Mouse (Mus musculus) liver, adult 2 months (tissue): Measurements from ENCODE around the gene Acat2.
"Not testable (repeated sequence)": the region's sequence is repeated elsewhere in the genome, so short reads cannot be mapped to it uniquely, and the experiment has no call there.

ENCODE experiments used
- CTCF ChIP-seq: fragments of 200-500 bp; IDR thresholded peaks from 2 replicates; pipeline ENCODE4 v1.5.1; 2011; ENCODE audit warnings: low read depth, low read length, control low read depth
- POLR2A ChIP-seq: fragments of 200-500 bp; IDR thresholded peaks from 2 replicates; pipeline ENCODE4 v1.6.1; 2011; ENCODE audit warnings: low read length, control low read depth; ENCODE audit not compliant: insufficient read depth; ENCODE audit errors: extremely low read depth

DNA sequence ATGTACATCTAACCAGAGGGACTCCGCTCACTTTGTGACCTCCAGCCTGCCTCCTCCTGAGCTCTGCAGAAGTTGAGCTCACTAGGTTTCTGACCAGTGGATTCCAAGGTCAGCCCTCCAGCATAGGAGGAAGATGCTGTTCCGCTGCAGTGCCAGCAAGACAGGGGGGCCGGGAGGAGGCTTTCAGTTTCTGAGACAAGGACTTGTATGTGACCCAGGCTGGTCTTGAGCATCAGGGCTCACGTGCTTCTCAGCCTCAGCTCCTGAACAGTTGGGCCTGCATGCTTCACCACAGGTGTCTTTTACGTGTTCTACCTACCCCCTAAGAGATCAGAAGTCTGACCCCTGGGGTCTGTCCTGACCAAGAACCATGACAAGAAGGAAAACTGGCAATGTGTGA is 29.0 kb downstream of the Acat2 start:
- TF ChIP-seq CTCF, POLR2A: not testable (repeated sequence)
